Mouse (Mus musculus) spleen, adult 2 months (tissue): ENCODE results near the gene Gm20388. TPM values are rescaled to one million over a fixed set of nuclear protein-coding genes. Genes with fewer than 3 reads are reported as not detected.

ENCODE experiments used
- DNase-seq, 2 experiments: peaks; one replicate each; pipeline versions ENCODE4 v3.0.0 to v3.0.0-alpha.2; 2012 to 2021; ENCODE audit warnings: low spot score in 2 of 2, low read depth in 1 of 2
- H3K27ac ChIP-seq: fragments of 200-500 bp; 2 replicates; pipeline ENCODE4 v1.5.1; 2012; ENCODE audit warnings: low read length, inconsistent platforms; ENCODE audit not compliant: insufficient read depth
- H3K27me3 ChIP-seq: fragments of 200-500 bp; 2 replicates; pipeline ENCODE4 v1.6.1; 2012; ENCODE audit warnings: mild to moderate bottlenecking, moderate library complexity, low read length, inconsistent platforms; ENCODE audit not compliant: control insufficient read depth, insufficient read depth
- H3K36me3 ChIP-seq: fragments of 200-500 bp; 2 replicates; pipeline ENCODE4 v1.6.1; 2012; ENCODE audit warnings: mild to moderate bottlenecking, low read length, inconsistent platforms; ENCODE audit not compliant: control insufficient read depth, insufficient read depth
- H3K4me1 ChIP-seq: fragments of 200-500 bp; 2 replicates; pipeline ENCODE4 v1.6.1; 2011; ENCODE audit warnings: inconsistent platforms; ENCODE audit not compliant: control insufficient read depth, insufficient read depth, insufficient read length
- H3K4me3 ChIP-seq: fragments of 200-500 bp; 2 replicates; pipeline ENCODE4 v1.5.1; 2011; ENCODE audit warnings: mild to moderate bottlenecking, inconsistent platforms; ENCODE audit not compliant: insufficient read depth, insufficient read length; ENCODE audit errors: extremely low read depth
- CTCF ChIP-seq: fragments of 200-500 bp; IDR thresholded peaks from 2 replicates; pipeline ENCODE4 v1.5.1; 2011; ENCODE audit warnings: mild to moderate bottlenecking, inconsistent platforms; ENCODE audit not compliant: insufficient read depth, insufficient read length, insufficient replicate concordance; ENCODE audit errors: extremely low read depth
- POLR2A ChIP-seq: fragments of 200-500 bp; IDR thresholded peaks from 2 replicates; pipeline ENCODE4 v1.6.1; 2011; ENCODE audit warnings: low read depth, low read length, inconsistent platforms
- WGBS: fragments of 180-500 bp; shearing (Covaris S2); methylation state at CpG from one replicate; pipeline ENCODE4 v1.1.7; 2018; 5-methylcytosine and 5-hydroxymethylcytosine counted together
- polyA plus RNA-seq: library from polyadenylated mRNA; depleted of rRNA; stranded (reverse); fragments of >200 nt; gene quantifications from 2 replicates; pipeline ENCODE4 v1.2.3, GENCODE M21; 2012

The Gm20388 gene
- polyA plus RNA-seq, 1 experiment: 26.1 TPM

- Histone ChIP-seq H3K4me1 (peaks cover 17% of the 10 kb centered on the region; the same call in 1 of the 2 replicates), H3K36me3 (peaks cover 18% of the 10 kb centered on the region), H3K27ac (peak overlapping the region; percentile 65), H3K27me3 (no peaks in the 10 kb centered on the region), H3K4me3 (peak overlapping the region; percentile 98)
- 2% methylated on average over 16 of the region's 16 CpGs for WGBS
- no peak for DNase-seq
- no peak for TF ChIP-seq POLR2A
- no peak for TF ChIP-seq CTCF
Observed at GRCm38 (mm10) chr8:122474951-122475560, 2564.4 kb downstream of the Gm20388 start.

- WGBS: 1% methylated on average over 103 of the region's 103 CpGs
- no peaks in the 10 kb centered on the region for H3K27me3 ChIP-seq
- H3K36me3 ChIP-seq: peaks cover 20% of the 10 kb centered on the region
- TF ChIP-seq CTCF: no peak
- peak; percentile 39 for TF ChIP-seq POLR2A
- H3K4me3 ChIP-seq: peak within 1 kb of the TSS; percentile 98
- peak within 1 kb of the TSS; percentile 65 for H3K27ac ChIP-seq
- H3K4me1 ChIP-seq: peaks cover 13% of the 10 kb centered on the region; the same call in 1 of the 2 replicates
- DNase-seq: peak; percentile 78 to 81
Observed at GRCm38 (mm10) chr8:122475580-122476320, 2565.1 kb downstream of the Gm20388 start, which contains the start of the genes Rnf166 and Ctu2. Rnf166 (minus strand) TSS chr8:122476064. Ctu2 (plus strand) TSS chr8:122476143.

- Histone ChIP-seq H3K27me3 (no peaks in the 10 kb centered on the region), H3K4me1 (no peaks in the 10 kb centered on the region), H3K27ac (no peak overlapping the region), H3K36me3 (peaks cover 77% of the 10 kb centered on the region), H3K4me3 (no peak overlapping the region)
- WGBS: 89% methylated on average over 8 of the region's 8 CpGs
- no peak for DNase-seq
- TF ChIP-seq POLR2A (no peak), CTCF (no peak)
Observed at GRCm38 (mm10) chr8:122482448-122482847, 2571.8 kb downstream of the Gm20388 start.

GRCm38 (mm10) chr8:122483877-122484276 is 2573.2 kb downstream of the Gm20388 start:
- TF ChIP-seq CTCF: no peak
- no peak for TF ChIP-seq POLR2A
- Histone ChIP-seq H3K27ac (no peak overlapping the region), H3K36me3 (peaks cover 82% of the 10 kb centered on the region), H3K27me3 (no peaks in the 10 kb centered on the region), H3K4me1 (no peaks in the 10 kb centered on the region), H3K4me3 (no peak overlapping the region)
- no peak for DNase-seq
- 97% methylated on average over 7 of the region's 7 CpGs for WGBS

DNA sequence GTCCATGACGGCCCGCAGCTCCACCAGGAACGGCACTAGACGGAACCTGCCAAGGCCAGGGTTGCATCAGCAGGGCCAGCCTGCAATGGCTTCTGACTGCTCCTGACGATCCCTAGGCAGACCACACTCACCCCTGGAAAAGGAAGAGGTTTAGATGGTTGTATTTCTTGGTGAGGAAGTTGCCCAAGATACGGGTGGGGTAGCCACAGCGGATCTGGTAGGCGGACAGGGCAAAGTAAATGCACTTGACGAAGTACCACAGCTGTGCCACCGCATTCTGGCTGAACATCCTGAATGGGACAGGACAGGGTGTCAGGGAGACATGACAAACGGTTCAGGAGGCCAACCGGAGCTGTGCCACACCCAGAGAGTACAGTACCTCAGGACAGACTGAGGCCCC is 2574.2 kb downstream of the Gm20388 start:
- DNase-seq: no peak
- Histone ChIP-seq H3K27me3 (no peaks in the 10 kb centered on the region), H3K4me1 (no peaks in the 10 kb centered on the region), H3K4me3 (no peak overlapping the region), H3K36me3 (peaks cover 80% of the 10 kb centered on the region), H3K27ac (no peak overlapping the region)
- 76% methylated on average over 12 of the region's 12 CpGs for WGBS
- TF ChIP-seq CTCF (no peak), POLR2A (no peak)

- peaks cover 70% of the 10 kb centered on the region for H3K36me3 ChIP-seq
- no peaks in the 10 kb centered on the region for H3K4me1 ChIP-seq
- TF ChIP-seq CTCF: no peak
- TF ChIP-seq POLR2A: no peak
- 96% methylated on average over 9 of the region's 9 CpGs for WGBS
- H3K27me3 ChIP-seq: no peaks in the 10 kb centered on the region
- no peak overlapping the region for H3K27ac ChIP-seq
- no peak for DNase-seq
- H3K4me3 ChIP-seq: no peak overlapping the region
Observed at GRCm38 (mm10) chr8:122488387-122488786, 2577.7 kb downstream of the Gm20388 start.
